Mouse (Mus musculus) frontal cortex, adult (tissue): Measurements from ENCODE around the gene Ttc30a1.
A peak's percentile ranks its signal among the peaks of the same experiment; 100 is the strongest.

ENCODE experiments used
- ATAC-seq: cut with Nextera tagmentation; 2 replicates; pipeline ENCODE4 v1.9.2; 2017; ENCODE audit warnings: mild to moderate bottlenecking, moderate library complexity, mixed read lengths; ENCODE audit not compliant: low TSS enrichment

The Ttc30a1 gene

DNA sequence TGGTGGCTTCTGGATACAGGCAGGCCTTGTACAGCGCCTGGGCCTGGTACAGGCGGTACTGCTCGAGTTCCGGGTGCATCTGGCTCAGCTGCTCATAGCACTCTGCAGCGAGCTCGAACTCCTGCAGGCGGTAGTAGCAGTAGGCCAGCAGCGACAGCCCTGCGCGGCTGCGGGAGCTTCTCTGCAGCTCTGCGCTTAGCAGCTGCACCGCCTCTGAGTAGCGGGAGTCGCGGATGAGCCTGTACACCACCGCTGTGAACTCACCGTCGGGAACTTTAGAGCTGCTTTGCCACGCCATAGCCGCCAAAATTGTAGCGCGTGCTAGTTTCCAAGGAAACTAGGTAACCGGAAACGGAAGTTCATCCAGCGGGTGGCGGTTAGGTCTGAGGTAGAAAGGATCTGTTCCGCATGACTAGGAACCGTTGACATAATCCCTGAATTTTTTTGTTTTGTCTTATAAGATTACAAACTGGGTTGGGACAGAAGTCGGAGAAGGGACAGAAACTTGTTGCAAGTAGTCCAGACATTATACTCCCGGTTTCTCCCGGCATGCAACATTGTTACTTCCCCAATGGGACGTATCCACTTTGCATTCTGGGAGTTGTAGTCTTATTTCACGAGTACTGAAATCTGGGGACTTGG lies at the start of gene Ttc30a1:
Gene Ttc30a1 (minus strand): TSS at position 528 of the 642 bp plus-strand sequence.
- ATAC-seq, result peak; percentile 87

DNA sequence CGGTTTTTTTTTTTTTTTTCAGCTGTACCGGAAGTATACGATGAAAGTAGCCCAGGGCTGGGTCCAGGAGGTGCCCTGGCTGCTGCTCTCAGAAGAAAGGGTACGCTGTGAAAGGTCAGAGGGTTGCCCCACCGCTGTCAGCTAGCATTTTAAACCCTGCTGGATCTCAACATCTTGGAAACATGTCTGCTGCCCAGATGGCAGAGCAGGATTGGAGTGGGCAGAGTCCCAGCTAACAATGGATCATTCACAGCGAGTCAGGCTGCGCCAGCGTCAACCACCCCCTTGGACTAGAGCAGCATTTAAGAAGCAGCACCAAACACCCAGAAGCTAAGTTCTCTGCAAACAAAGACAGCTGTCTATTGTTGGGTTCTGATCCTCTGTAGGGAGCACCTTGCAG lies 48.3 kb upstream of the Ttc30a1 start:
- ATAC-seq, result peak; percentile 83

- peak; percentile 47 for ATAC-seq
Measured at GRCm38 (mm10) chr2:76029081-76029901, 47.5 kb upstream of the Ttc30a1 start.

- ATAC-seq, result no peak
Measured at GRCm38 (mm10) chr2:76016890-76017289, 35.1 kb upstream of the Ttc30a1 start.

DNA sequence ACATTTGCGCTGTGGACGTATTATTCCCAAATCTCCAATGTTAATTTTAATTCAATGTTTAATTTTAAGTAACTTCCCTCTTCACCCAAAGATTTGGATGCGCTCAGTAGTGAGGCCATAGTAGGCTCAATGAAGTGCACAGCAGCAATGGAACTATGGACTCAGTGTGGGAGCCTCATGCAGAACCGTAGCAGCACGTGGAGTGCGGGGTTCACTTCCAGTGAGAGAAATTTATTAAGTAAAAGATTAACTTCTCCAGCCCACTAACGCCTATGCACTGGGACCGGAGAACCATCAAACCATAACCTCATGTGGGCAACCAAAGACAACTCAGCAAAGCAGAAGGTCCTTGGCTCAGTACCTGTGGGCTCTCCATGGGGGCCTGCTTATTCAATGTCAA lies 34.4 kb upstream of the Ttc30a1 start:
- no peak for ATAC-seq

GRCm38 (mm10) chr2:76015460-76015859 lies 33.7 kb upstream of the Ttc30a1 start:
- ATAC-seq, result no peak

GRCm38 (mm10) chr2:76014659-76015058 lies 32.9 kb upstream of the Ttc30a1 start:
- no peak for ATAC-seq

GRCm38 (mm10) chr2:76006194-76006593 lies 24.4 kb upstream of the Ttc30a1 start:
- no peak for ATAC-seq

DNA sequence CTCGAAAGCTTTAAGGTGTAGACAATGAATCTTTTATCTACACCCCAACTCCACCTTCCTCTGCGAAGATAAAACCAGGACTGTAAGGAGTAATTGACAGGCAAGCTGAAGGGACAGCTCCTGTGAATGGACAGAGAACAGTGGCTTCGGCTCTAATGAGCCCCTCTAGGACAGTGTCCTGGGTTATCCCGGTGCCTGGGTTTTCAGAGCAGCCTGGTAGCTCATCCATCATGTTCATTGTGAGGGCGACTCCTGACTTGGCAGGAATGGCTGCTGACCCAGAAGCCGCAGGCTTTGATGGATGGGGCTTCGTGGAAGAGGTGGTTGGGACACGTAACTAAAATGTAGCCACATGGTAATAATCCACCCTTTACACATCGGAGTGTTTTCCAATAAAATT lies 21.1 kb upstream of the Ttc30a1 start:
- no peak for ATAC-seq

GRCm38 (mm10) chr2:76001392-76001791 lies 19.6 kb upstream of the Ttc30a1 start:
- peak; percentile 82 for ATAC-seq

GRCm38 (mm10) chr2:75999636-76000035 lies 17.9 kb upstream of the Ttc30a1 start:
- ATAC-seq, result no peak

DNA sequence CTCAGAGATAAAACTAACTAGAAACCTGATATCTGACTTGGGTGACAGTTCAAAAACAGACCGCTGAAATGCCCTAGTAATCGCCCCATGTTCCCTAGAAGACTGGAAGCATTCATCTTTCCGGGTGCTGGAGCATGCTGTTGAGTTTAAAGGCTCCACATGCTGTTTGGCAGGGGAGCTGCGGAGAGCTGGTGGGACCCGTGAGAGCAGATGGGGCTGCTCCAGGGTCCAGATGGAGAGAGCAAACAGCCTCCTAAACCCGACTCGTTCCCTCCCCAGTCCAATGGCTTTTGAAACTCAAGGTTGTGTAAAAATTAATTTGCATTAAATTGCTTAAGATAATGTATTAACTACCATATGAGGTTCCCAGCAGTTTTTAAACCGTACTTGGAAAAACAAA lies 16.9 kb upstream of the Ttc30a1 start:
- ATAC-seq, result no peak

- ATAC-seq, result no peak
Measured at GRCm38 (mm10) chr2:75997726-75998125, 16.0 kb upstream of the Ttc30a1 start.

DNA sequence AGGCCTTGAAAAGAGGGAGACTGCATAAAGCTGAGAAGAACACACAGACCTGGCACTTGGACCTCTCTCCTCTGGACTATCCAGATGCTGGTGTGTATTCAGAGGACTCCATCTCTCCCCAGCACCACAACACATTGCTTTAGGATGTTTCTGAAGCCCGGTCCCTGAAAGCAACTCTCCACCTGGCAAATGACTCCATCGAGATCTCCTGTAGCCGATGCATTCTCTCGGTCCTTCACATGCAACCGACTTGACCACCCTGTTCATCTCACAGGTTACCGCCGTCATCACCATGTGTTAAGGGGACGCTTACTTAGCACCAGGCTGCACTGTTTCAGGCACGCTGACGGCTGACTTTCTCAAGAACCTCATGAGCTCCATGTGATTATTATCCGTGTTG lies 13.1 kb upstream of the Ttc30a1 start:
- no peak for ATAC-seq

GRCm38 (mm10) chr2:75991581-75992205 lies 9.9 kb upstream of the Ttc30a1 start:
- ATAC-seq, result no peak

GRCm38 (mm10) chr2:75990885-75991539 lies 9.2 kb upstream of the Ttc30a1 start:
- peak; percentile 68 for ATAC-seq

DNA sequence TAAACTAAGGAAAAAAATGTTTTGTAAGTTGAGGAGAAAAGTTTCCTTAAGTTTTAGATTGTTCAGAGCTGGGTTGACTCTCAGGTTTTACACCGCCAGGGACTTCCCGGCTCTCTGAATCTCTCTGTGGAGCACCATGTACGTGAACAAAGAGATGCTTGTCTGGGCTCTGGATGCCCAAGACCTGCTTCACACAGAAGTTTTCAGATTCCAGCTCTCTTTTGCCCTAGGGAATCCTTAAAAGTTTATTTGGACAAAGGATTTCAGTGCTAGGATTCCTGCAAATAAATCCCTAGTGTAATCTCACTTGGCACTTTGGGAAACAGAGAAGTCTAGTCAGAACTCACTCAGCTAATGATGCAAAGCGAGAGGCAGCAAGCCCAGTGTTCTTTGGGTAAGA lies 7.9 kb upstream of the Ttc30a1 start:
- ATAC-seq, result no peak

GRCm38 (mm10) chr2:75988779-75989363 lies 7.1 kb upstream of the Ttc30a1 start:
- ATAC-seq, result no peak

GRCm38 (mm10) chr2:75988378-75988777 lies 6.6 kb upstream of the Ttc30a1 start:
- ATAC-seq, result no peak

- no peak for ATAC-seq
Measured at GRCm38 (mm10) chr2:75987739-75988138, 6.0 kb upstream of the Ttc30a1 start.

- ATAC-seq, result peak; percentile 92
Measured at GRCm38 (mm10) chr2:75985124-75985523, 3.4 kb upstream of the Ttc30a1 start.

- no peak for ATAC-seq
Measured at GRCm38 (mm10) chr2:75983847-75984246, 2.1 kb upstream of the Ttc30a1 start.
